Mouse (Mus musculus): Measurements from ENCODE around the gene Gm13279.
"Not testable (repeated sequence)": the region's sequence is repeated elsewhere in the genome, so short reads cannot be mapped to it uniquely, and the experiment has no call there.

Gm13279 gene

GRCm38 (mm10) chr4:88797097-88797496 lies at the start of gene Gm13279:
TSS of gene Gm13279 (plus strand) at chr4:88797397.
- not testable (repeated sequence) for DNase-seq (ENCODE audit: low spot score)

- DNase-seq (ENCODE audit: low spot score), result no peak
Observed at GRCm38 (mm10) chr4:88749926-88750325, 47.3 kb upstream of the Gm13279 start.

GRCm38 (mm10) chr4:88754818-88755340 lies 42.3 kb upstream of the Gm13279 start, which contains the start of gene Gm13271:
TSS of gene Gm13271 (plus strand) at chr4:88754868.
- peak; percentile 71 for DNase-seq (ENCODE audit: low spot score)

GRCm38 (mm10) chr4:88756581-88757513 lies 40.4 kb upstream of the Gm13279 start:
- not testable (repeated sequence) for DNase-seq (ENCODE audit: low spot score)

- DNase-seq (ENCODE audit: low spot score), result peak; percentile 86
Observed at GRCm38 (mm10) chr4:88757628-88758031, 39.6 kb upstream of the Gm13279 start.

- DNase-seq (ENCODE audit: low spot score), result not testable (repeated sequence)
Observed at GRCm38 (mm10) chr4:88758751-88759150, 38.4 kb upstream of the Gm13279 start.

GRCm38 (mm10) chr4:88759610-88760268 lies 37.5 kb upstream of the Gm13279 start, which contains the start of gene Gm13283:
TSS of gene Gm13283 (plus strand) at chr4:88760119.
- DNase-seq (ENCODE audit: low spot score), result peak; percentile 40

GRCm38 (mm10) chr4:88760431-88760830 lies 36.8 kb upstream of the Gm13279 start:
- peak; percentile 46 for DNase-seq (ENCODE audit: low spot score)

- peak; percentile 74 for DNase-seq (ENCODE audit: low spot score)
Observed at GRCm38 (mm10) chr4:88761776-88762175, 35.4 kb upstream of the Gm13279 start.

- not testable (repeated sequence) for DNase-seq (ENCODE audit: low spot score)
Observed at GRCm38 (mm10) chr4:88762341-88762740, 34.9 kb upstream of the Gm13279 start.

GRCm38 (mm10) chr4:88763384-88764018 lies 33.7 kb upstream of the Gm13279 start:
- not testable (repeated sequence) for DNase-seq (ENCODE audit: low spot score)

GRCm38 (mm10) chr4:88773534-88773933 lies 23.7 kb upstream of the Gm13279 start, which contains the start of gene Gm13290:
TSS of gene Gm13290 (plus strand) at chr4:88773834.
- not testable (repeated sequence) for DNase-seq (ENCODE audit: low spot score)

- not testable (repeated sequence) for DNase-seq (ENCODE audit: low spot score)
Observed at GRCm38 (mm10) chr4:88776622-88777021, 20.6 kb upstream of the Gm13279 start, which contains the start of gene Gm13289. TSS of gene Gm13289 (plus strand) at chr4:88776922.

- DNase-seq (ENCODE audit: low spot score), result not testable (repeated sequence)
Observed at GRCm38 (mm10) chr4:88779550-88779949, 17.6 kb upstream of the Gm13279 start, which contains the start of gene Gm13272. TSS of gene Gm13272 (plus strand) at chr4:88779850.

- DNase-seq (ENCODE audit: low spot score), result not testable (repeated sequence)
Observed at GRCm38 (mm10) chr4:88780320-88780719, 16.9 kb upstream of the Gm13279 start.

- not testable (repeated sequence) for DNase-seq (ENCODE audit: low spot score)
Observed at GRCm38 (mm10) chr4:88781831-88782230, 15.4 kb upstream of the Gm13279 start, which contains the start of gene Ifnz. TSS of gene Ifnz (plus strand) at chr4:88782131.

- DNase-seq (ENCODE audit: low spot score), result not testable (repeated sequence)
Observed at GRCm38 (mm10) chr4:88782335-88782734, 14.9 kb upstream of the Gm13279 start.

- DNase-seq (ENCODE audit: low spot score), result not testable (repeated sequence)
Observed at GRCm38 (mm10) chr4:88785409-88785808, 11.8 kb upstream of the Gm13279 start, which contains the start of gene Gm13276. TSS of gene Gm13276 (plus strand) at chr4:88785709.

- DNase-seq (ENCODE audit: low spot score), result not testable (repeated sequence)
Observed at GRCm38 (mm10) chr4:88788402-88788801, 8.8 kb upstream of the Gm13279 start, which contains the start of gene Gm13277. TSS of gene Gm13277 (plus strand) at chr4:88788632.

GRCm38 (mm10) chr4:88791250-88791649 lies 5.9 kb upstream of the Gm13279 start, which contains the start of gene Gm13278:
TSS of gene Gm13278 (plus strand) at chr4:88791550.
- DNase-seq (ENCODE audit: low spot score), result not testable (repeated sequence)

Measured in urinary bladder, postnatal 25 days (tissue).